Mouse (Mus musculus) stomach, postnatal 0 days (tissue): ENCODE measurements at regions not wholly inside any gene's neighbourhood (a gene's known extent, or its start where the extent isn't known, plus 50 kb on each side); places are given as distances from the start of the nearest gene placed in this dataset.

ENCODE experiments used
- ATAC-seq: fragments of 200-750 bp; cut with Nextera tagmentation; 2 replicates; pipeline ENCODE4 v1.8.0; 2017; ENCODE audit not compliant: low FRiP score, low TSS enrichment
- DNase-seq: peaks from one replicate; pipeline ENCODE4 v3.0.0-alpha.2; 2016; ENCODE audit warnings: low spot score
- H3K27ac ChIP-seq: fragments of 300-500 bp; sonication (generic); replicated peaks from 2 replicates; pipeline ENCODE4 v1.5.1; 2014; ENCODE audit warnings: mild to moderate bottlenecking, control low read depth
- H3K27me3 ChIP-seq: fragments of 300-500 bp; sonication (generic); 2 replicates; pipeline ENCODE4 v1.6.1; 2014; ENCODE audit warnings: low read length; ENCODE audit not compliant: control insufficient read depth, insufficient read depth
- H3K36me3 ChIP-seq: fragments of 300-500 bp; sonication (generic); 2 replicates; pipeline ENCODE4 v1.6.1; 2014; ENCODE audit warnings: low read length, mixed read lengths; ENCODE audit not compliant: control insufficient read depth, insufficient read depth
- H3K4me1 ChIP-seq: fragments of 300-500 bp; sonication (generic); replicated peaks from 2 replicates; pipeline ENCODE4 v1.6.1; 2014; ENCODE audit warnings: antibody characterized with exemption; ENCODE audit not compliant: control insufficient read depth, insufficient read depth
- H3K4me2 ChIP-seq: fragments of 300-500 bp; sonication (generic); replicated peaks from 2 replicates; pipeline ENCODE4 v1.6.1; 2014; ENCODE audit warnings: low read depth, mild to moderate bottlenecking, control low read depth, moderate library complexity
- H3K4me3 ChIP-seq: fragments of 300-500 bp; sonication (generic); 2 replicates; pipeline ENCODE4 v1.5.1; 2014; ENCODE audit warnings: low read depth, low read length, control low read depth
- H3K9ac ChIP-seq: fragments of 300-500 bp; sonication (generic); 2 replicates; pipeline ENCODE4 v1.6.1; 2014; ENCODE audit warnings: mild to moderate bottlenecking, low read length, control low read depth, mixed read lengths
- H3K9me3 ChIP-seq: fragments of 300-500 bp; sonication (generic); 2 replicates; pipeline ENCODE4 v1.6.1; 2016; ENCODE audit warnings: low read length; ENCODE audit not compliant: control insufficient read depth
- CTCF ChIP-seq: IDR thresholded peaks from 2 replicates; pipeline ENCODE4 v1.5.1; 2016; ENCODE audit warnings: antibody characterized with exemption, low read depth, mild to moderate bottlenecking, moderate library complexity
- EP300 ChIP-seq: optimal IDR thresholded peaks from 2 replicates; pipeline ENCODE3; 2016; ENCODE audit warnings: antibody characterized with exemption
- WGBS: fragments of 180-500 bp; shearing (Covaris S2); extraction: QIAGEN DNeasy Blood & Tissue Kit; methylation state at CpG from one replicate; pipeline ENCODE4 v1.1.7; 2014; 5-methylcytosine and 5-hydroxymethylcytosine counted together

DNA sequence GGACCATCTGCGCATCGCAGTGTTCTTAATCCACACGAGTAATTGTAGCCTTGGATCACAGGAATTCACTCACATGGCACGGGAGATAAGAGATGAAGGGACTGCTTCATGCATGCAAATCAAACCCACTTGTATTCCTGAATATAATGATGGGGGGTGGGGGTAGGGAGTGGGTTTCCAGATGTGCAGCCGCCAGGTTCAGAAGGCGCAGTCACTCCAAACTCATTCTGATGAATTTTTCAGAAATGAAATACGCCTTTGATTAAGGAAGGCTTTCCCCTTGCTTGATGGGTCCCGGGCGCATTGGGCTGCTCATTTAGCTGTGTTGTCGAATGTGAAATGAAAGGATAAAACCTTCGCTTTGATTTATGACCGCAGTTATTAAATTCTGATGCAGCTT lies 170.7 kb downstream of the Ackr3 start:
- WGBS, result 70% methylated on average over 12 of the region's 12 CpGs
- no peak for DNase-seq

DNA sequence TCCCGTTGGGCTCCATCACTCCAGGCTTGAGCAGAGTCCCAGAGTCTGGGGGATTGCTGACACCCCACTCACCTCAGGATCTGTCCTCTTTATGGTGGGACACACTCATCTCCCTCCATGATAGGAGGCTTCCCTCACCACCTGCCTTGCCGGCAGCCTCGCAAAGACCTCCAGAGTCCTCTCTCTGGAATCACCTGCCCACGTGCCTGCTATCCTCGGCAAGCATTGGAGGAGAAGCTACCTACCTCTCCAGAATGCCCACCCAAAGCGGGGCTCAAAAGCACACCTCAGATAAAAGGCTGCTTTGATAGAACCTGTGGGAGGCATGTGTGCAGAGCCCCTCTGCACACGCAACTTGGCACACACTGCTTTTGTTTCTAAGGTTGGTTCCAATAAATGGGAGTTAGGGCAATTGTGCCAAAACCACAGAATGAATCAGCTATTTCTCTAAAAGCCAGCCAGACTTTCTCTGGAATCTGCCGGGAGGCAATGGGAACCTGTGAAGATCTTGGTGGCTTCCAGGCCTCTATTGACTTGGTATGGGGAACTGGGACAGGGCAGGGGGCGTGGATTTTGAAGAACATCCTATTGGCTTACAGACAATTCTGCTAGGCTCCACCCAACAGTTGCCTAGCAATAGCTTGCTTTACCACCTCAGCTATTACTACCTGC lies 176.4 kb downstream of the Ackr3 start:
- no peak overlapping the region for H3K4me3 ChIP-seq
- H3K27me3 ChIP-seq, result no peaks in the 10 kb centered on the region
- no peaks in the 10 kb centered on the region for H3K4me1 ChIP-seq
- no peak overlapping the region for H3K27ac ChIP-seq
- no peak for DNase-seq
- no peaks in the 10 kb centered on the region for H3K9me3 ChIP-seq
- TF ChIP-seq EP300 (no peak), CTCF (no peak)
- no peaks in the 10 kb centered on the region for H3K36me3 ChIP-seq
- 77% methylated on average over 9 of the region's 9 CpGs for WGBS
- H3K9ac ChIP-seq, result no peak overlapping the region
- no peak overlapping the region for H3K4me2 ChIP-seq
- no peak for ATAC-seq

More for the DNA sequence above, 170.7 kb downstream of the Ackr3 start:
- H3K9me3 ChIP-seq, result no peaks in the 10 kb centered on the region
- no peak overlapping the region for H3K27ac ChIP-seq
- no peak overlapping the region for H3K4me2 ChIP-seq
- H3K9ac ChIP-seq, result no peak overlapping the region
- H3K27me3 ChIP-seq, result no peaks in the 10 kb centered on the region
- TF ChIP-seq CTCF (no peak), EP300 (no peak)
- no peaks in the 10 kb centered on the region for H3K36me3 ChIP-seq
- no peak overlapping the region for H3K4me3 ChIP-seq
- H3K4me1 ChIP-seq, result no peaks in the 10 kb centered on the region
- ATAC-seq, result no peak

DNA sequence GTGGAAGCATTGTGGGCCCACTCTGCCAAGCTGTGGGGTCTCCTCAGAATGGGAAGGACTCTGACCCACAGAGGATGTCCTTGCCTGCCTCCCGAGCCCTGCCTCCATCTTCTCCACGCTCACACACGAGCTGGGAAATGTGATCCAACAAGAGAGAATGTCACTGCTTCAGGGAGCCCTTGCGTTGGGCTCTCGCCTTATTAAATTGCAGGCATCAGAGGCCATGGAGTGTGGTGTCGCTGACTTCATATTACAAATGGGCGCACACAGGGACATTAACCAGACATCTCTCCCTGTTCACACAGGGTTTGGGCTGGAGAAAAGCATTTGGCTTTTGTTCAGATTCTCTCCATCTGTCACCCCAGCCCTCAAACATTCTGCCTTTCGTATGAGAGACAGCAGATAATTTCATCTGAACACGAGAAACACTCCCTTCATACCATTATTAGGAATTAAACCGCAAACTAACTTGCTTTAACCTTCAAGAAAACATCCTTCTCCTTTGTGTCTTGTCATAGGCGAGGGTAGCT lies 179.2 kb downstream of the Ackr3 start:
- no peaks in the 10 kb centered on the region for H3K27me3 ChIP-seq
- DNase-seq, result no peak
- 66% methylated on average over 11 of the region's 11 CpGs for WGBS
- no peaks in the 10 kb centered on the region for H3K36me3 ChIP-seq
- ATAC-seq, result no peak
- H3K4me2 ChIP-seq, result no peak overlapping the region
- H3K4me1 ChIP-seq, result no peaks in the 10 kb centered on the region
- no peak overlapping the region for H3K9ac ChIP-seq
- no peaks in the 10 kb centered on the region for H3K9me3 ChIP-seq
- TF ChIP-seq CTCF (no peak), EP300 (no peak)
- no peak overlapping the region for H3K4me3 ChIP-seq
- no peak overlapping the region for H3K27ac ChIP-seq

- H3K4me1 ChIP-seq, result no peaks in the 10 kb centered on the region
- H3K9me3 ChIP-seq, result no peaks in the 10 kb centered on the region
- DNase-seq (no peak), ATAC-seq (no peak)
- H3K27ac ChIP-seq, result no peak overlapping the region
- no peaks in the 10 kb centered on the region for H3K36me3 ChIP-seq
- 78% methylated on average over 4 of the region's 4 CpGs for WGBS
- TF ChIP-seq CTCF (no peak), EP300 (no peak)
- no peak overlapping the region for H3K4me3 ChIP-seq
- H3K4me2 ChIP-seq, result no peak overlapping the region
- H3K27me3 ChIP-seq, result no peaks in the 10 kb centered on the region
- no peak overlapping the region for H3K9ac ChIP-seq
Observed at GRCm38 (mm10) chr1:90385024-90385423, 181.2 kb downstream of the Ackr3 start.

DNA sequence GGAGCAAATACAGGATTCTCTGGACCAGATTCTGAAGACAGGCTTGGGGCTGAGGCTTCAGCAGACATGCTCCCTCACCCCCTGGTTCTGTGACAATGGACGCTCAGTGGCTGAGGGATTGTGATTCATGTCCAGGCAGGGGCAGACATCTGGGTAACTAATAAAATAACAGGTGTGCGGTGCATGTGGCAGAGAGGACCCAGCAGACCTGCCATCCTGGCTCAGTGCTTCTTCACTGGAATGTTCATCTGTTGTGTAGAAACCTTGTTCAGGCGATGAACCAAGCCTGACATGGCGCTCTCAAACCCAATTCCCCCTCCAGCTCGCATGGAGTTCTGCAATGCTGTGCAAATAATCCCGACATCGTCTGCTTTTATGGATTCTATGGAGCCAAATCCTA lies 183.0 kb downstream of the Ackr3 start:
- no peak for TF ChIP-seq EP300
- TF ChIP-seq CTCF, result no peak
- H3K27ac ChIP-seq, result no peak overlapping the region
- DNase-seq, result no peak
- H3K4me3 ChIP-seq, result no peak overlapping the region
- H3K4me2 ChIP-seq, result no peak overlapping the region
- ATAC-seq, result no peak
- 0 out of 2 replicates have a peak, but pooled peaks cover 2% of the 10 kb centered on the region for H3K4me1 ChIP-seq
- no peaks in the 10 kb centered on the region for H3K9me3 ChIP-seq
- H3K9ac ChIP-seq, result no peak overlapping the region
- H3K36me3 ChIP-seq, result no peaks in the 10 kb centered on the region
- no peaks in the 10 kb centered on the region for H3K27me3 ChIP-seq
- WGBS, result 87% methylated on average over 7 of the region's 7 CpGs

DNA sequence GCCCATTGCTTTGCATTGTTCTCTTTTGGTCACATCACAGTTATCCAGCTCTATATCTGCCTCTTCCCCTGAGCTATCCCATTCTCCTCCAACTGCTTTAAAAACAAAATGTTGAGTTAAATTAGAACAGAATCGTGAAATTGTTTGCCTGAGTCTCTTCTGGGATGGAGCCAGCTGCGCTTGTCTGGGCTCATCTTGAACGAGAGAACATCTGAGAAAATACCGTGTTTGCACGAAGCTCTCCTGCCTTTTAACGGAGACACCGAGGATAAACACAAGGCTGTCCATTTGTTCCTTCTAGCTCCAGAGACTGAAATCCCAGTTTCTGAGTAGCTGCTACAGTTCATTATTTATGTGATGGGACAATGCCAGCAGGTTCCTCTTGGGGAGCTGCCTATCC lies 186.6 kb downstream of the Ackr3 start:
- ATAC-seq, result no peak
- H3K27me3 ChIP-seq, result no peaks in the 10 kb centered on the region
- H3K9ac ChIP-seq, result no peak overlapping the region
- WGBS, result 32% methylated on average over 7 of the region's 7 CpGs
- no peak overlapping the region for H3K4me3 ChIP-seq
- H3K4me2 ChIP-seq, result no peak overlapping the region
- H3K4me1 ChIP-seq, result 0 out of 2 replicates have a peak, but pooled peaks cover 2% of the 10 kb centered on the region
- no peaks in the 10 kb centered on the region for H3K9me3 ChIP-seq
- no peak overlapping the region for H3K27ac ChIP-seq
- no peaks in the 10 kb centered on the region for H3K36me3 ChIP-seq
- TF ChIP-seq EP300 (no peak), CTCF (no peak; the same call in 1 of the 2 replicates)
- no peak for DNase-seq
